Mouse (Mus musculus) liver, embryonic 16.5 days (tissue): ENCODE measurements at regions not wholly inside any gene's neighbourhood (a gene's known extent, or its start where the extent isn't known, plus 50 kb on each side); places are given as distances from the start of the nearest gene placed in this dataset.
"Not testable (repeated sequence)": the region's sequence is repeated elsewhere in the genome, so short reads cannot be mapped to it uniquely, and the experiment has no call there.

Experiments used
- ATAC-seq: fragments of 200-750 bp; cut with Nextera tagmentation; 2 replicates; pipeline ENCODE4 v1.8.0; 2017; ENCODE audit warnings: low read depth, mild to moderate bottlenecking, moderate number of reproducible peaks, moderate library complexity
- H3K27ac ChIP-seq: fragments of 300-500 bp; sonication (generic); 2 replicates; pipeline ENCODE4 v1.5.1; 2014; ENCODE audit warnings: mild to moderate bottlenecking, low read length
- H3K27me3 ChIP-seq: fragments of 300-500 bp; sonication (generic); 2 replicates; pipeline ENCODE4 v1.6.1; 2014; ENCODE audit warnings: low read depth, low read length, mixed read lengths; ENCODE audit not compliant: control insufficient read depth, insufficient read depth
- H3K36me3 ChIP-seq: fragments of 300-500 bp; sonication (generic); 2 replicates; pipeline ENCODE4 v1.6.1; 2014; ENCODE audit warnings: mild to moderate bottlenecking; ENCODE audit not compliant: control insufficient read depth, insufficient read depth
- H3K4me1 ChIP-seq: fragments of 300-500 bp; sonication (generic); 2 replicates; pipeline ENCODE4 v1.6.1; 2014; ENCODE audit warnings: low read depth, low read length, mixed read lengths; ENCODE audit not compliant: control insufficient read depth
- H3K4me2 ChIP-seq: fragments of 300-500 bp; sonication (generic); 2 replicates; pipeline ENCODE4 v1.6.1; 2014; ENCODE audit warnings: low read depth, low read length, mixed read lengths
- H3K4me3 ChIP-seq: fragments of 300-500 bp; sonication (generic); 2 replicates; pipeline ENCODE4 v1.5.1; 2014; ENCODE audit warnings: low read depth, mild to moderate bottlenecking, low read length
- H3K9ac ChIP-seq: fragments of 300-500 bp; sonication (generic); 2 replicates; pipeline ENCODE4 v1.6.1; 2014; ENCODE audit warnings: low read depth, low read length
- H3K9me3 ChIP-seq: fragments of 300-500 bp; sonication (generic); replicated peaks from 2 replicates; pipeline ENCODE4 v1.6.1; 2016; ENCODE audit warnings: low read length; ENCODE audit not compliant: control insufficient read depth
- WGBS: fragments of 180-500 bp; shearing (Covaris S2); extraction: QIAGEN DNeasy Blood & Tissue Kit; methylation state at CpG from one replicate; pipeline ENCODE4 v1.1.7; 2014; ENCODE audit not compliant: insufficient replicate concordance; 5-methylcytosine and 5-hydroxymethylcytosine counted together

DNA sequence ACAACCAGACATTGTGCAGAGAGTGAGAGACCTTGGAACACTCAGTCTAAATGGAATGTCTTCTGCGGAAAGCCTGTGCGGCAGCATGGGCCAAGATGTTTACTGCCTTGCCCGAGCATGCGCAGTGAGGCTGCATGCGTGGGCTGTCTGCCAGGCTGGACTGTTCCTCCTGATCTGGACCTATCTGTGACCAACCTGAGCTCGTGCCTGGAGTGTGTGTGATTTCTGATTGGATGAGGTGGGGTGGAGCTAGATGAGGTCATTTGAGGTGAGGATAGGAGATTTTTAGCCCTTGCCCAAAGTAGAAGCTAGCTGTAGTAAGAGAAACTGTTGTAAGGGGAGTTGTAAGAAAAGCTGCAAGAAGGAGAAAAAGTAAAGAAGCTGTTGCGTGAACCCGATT lies 121.2 kb downstream of the Rps12 start:
- not testable (repeated sequence) for H3K4me3 ChIP-seq, H3K4me2 ChIP-seq, H3K36me3 ChIP-seq, H3K9me3 ChIP-seq, H3K4me1 ChIP-seq, H3K9ac ChIP-seq, ATAC-seq, H3K27me3 ChIP-seq, H3K27ac ChIP-seq
- 74% methylated on average over 8 of the region's 8 CpGs for WGBS

GRCm38 (mm10) chr10:23626201-23626600 lies 160.9 kb downstream of the Rps12 start:
- no peak overlapping the region for H3K4me2 ChIP-seq
- no peaks in the 10 kb centered on the region for H3K36me3 ChIP-seq
- H3K4me1 ChIP-seq: no peaks in the 10 kb centered on the region
- H3K9me3 ChIP-seq: no peaks in the 10 kb centered on the region
- no peak overlapping the region for H3K9ac ChIP-seq
- WGBS: 66% methylated on average over 4 of the region's 4 CpGs
- ATAC-seq: no peak
- no peaks in the 10 kb centered on the region for H3K27me3 ChIP-seq
- no peak overlapping the region for H3K4me3 ChIP-seq
- no peak overlapping the region for H3K27ac ChIP-seq

DNA sequence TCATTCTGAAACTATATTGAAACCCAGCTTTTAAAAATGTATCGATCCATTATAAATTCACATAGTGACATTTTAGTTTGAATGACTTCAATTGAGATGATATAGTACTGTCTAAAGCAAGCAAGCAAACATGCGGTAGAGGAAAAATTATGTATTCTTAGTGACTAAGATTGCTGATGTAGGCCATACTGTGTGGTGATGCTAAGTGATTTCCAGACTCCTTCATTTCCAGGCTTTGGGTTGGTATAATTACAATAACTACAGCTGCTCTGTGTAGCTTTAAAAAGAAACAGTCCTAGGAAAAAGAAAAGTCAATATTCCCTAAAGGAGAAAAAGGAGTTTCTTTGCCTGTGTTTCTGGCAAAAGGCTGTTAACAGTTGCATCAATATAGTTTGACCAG lies 175.0 kb downstream of the Rps12 start:
- H3K9me3 ChIP-seq: no peaks in the 10 kb centered on the region
- 76% methylated on average over 2 of the region's 2 CpGs for WGBS
- H3K9ac ChIP-seq: no peak overlapping the region
- no peaks in the 10 kb centered on the region for H3K36me3 ChIP-seq
- no peak overlapping the region for H3K4me2 ChIP-seq
- H3K4me1 ChIP-seq: no peaks in the 10 kb centered on the region
- H3K27ac ChIP-seq: no peak overlapping the region
- no peaks in the 10 kb centered on the region for H3K27me3 ChIP-seq
- H3K4me3 ChIP-seq: no peak overlapping the region
- ATAC-seq: no peak

DNA sequence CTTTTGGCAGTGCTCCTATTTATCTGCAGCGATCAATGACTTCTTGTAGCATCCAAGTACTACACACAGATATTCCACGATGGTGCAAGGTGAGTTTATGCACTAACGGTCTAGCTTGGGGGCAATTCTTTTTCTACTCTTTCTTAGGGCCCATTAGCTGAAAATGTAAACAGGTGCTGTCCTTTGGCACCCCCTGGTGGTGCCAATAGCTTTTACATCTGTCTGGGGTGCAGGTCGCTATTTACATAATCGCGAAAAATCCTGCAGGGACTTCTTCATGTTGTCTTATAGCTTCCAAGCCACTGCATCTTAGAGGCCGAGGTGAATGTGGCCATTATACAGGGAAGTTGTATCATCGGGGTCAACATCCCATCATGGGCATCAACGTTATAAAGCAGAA lies 175.9 kb downstream of the Rps12 start:
- Histone ChIP-seq H3K27ac (no peak overlapping the region), H3K9ac (no peak overlapping the region), H3K36me3 (no peaks in the 10 kb centered on the region), H3K4me1 (no peaks in the 10 kb centered on the region), H3K27me3 (no peaks in the 10 kb centered on the region), H3K4me3 (no peak overlapping the region), H3K4me2 (no peak overlapping the region), H3K9me3 (no peaks in the 10 kb centered on the region)
- 29% methylated on average over 9 of the region's 9 CpGs for WGBS
- ATAC-seq: no peak

DNA sequence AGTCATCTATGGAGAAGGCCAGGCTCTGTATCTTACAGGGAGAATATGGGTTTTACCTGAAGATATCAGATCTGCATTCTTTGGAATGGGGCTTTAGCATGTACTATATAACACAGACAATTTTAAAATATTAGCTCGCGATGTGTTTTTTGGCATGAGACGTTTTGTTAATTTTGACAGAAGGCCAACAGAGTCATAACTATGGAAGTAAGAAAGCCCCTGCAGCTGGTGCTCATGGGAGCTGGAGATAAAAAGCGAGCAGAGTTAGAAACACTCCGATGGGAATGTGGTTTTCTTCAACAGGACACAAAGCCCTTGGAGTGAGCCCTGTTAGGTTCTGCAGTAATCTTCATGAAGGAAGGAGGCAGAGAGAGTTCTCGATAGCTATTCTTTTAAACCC lies 176.6 kb downstream of the Rps12 start:
- Histone ChIP-seq H3K4me1 (no peaks in the 10 kb centered on the region), H3K27ac (no peak overlapping the region), H3K36me3 (no peaks in the 10 kb centered on the region), H3K4me2 (no peak overlapping the region), H3K9me3 (no peaks in the 10 kb centered on the region), H3K9ac (no peak overlapping the region), H3K27me3 (no peaks in the 10 kb centered on the region), H3K4me3 (no peak overlapping the region)
- 68% methylated on average over 6 of the region's 6 CpGs for WGBS
- no peak for ATAC-seq

GRCm38 (mm10) chr10:23610046-23610445 lies 177.0 kb downstream of the Rps12 start:
- H3K27ac ChIP-seq: no peak overlapping the region
- no peaks in the 10 kb centered on the region for H3K27me3 ChIP-seq
- no peak overlapping the region for H3K9ac ChIP-seq
- H3K9me3 ChIP-seq: no peaks in the 10 kb centered on the region
- 59% methylated on average over 3 of the region's 3 CpGs for WGBS
- H3K4me3 ChIP-seq: no peak overlapping the region
- ATAC-seq: no peak
- H3K4me1 ChIP-seq: no peaks in the 10 kb centered on the region
- H3K36me3 ChIP-seq: no peaks in the 10 kb centered on the region
- no peak overlapping the region for H3K4me2 ChIP-seq

- H3K4me2 ChIP-seq: no peak overlapping the region
- no peak overlapping the region for H3K27ac ChIP-seq
- no peak overlapping the region for H3K4me3 ChIP-seq
- 75% methylated on average over 18 of the region's 18 CpGs for WGBS
- ATAC-seq: no peak
- H3K4me1 ChIP-seq: no peaks in the 10 kb centered on the region
- H3K36me3 ChIP-seq: no peaks in the 10 kb centered on the region
- no peaks in the 10 kb centered on the region for H3K9me3 ChIP-seq
- H3K9ac ChIP-seq: no peak overlapping the region
- H3K27me3 ChIP-seq: no peaks in the 10 kb centered on the region
Measured at GRCm38 (mm10) chr10:23609270-23609914, 177.7 kb downstream of the Rps12 start.

DNA sequence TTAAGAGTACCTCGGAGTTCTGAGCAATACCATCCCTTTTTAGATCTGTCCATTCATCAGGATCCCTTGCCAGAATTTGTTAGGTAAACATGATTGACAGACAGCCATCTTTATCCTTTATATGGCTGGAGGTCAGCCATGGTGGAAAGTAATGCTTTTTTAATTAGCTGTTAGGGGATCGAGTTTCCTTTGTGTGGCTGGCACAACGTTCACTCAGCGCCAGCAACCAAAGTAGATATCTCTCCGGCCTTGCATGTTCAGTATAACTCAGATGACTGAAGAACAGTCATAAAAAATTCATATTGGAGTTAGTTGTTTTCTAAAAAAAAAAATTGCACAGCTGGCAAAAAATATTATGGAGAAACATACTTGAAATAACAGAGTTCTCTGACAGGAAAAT lies 186.4 kb downstream of the Rps12 start:
- no peaks in the 10 kb centered on the region for H3K36me3 ChIP-seq
- H3K27me3 ChIP-seq: no peaks in the 10 kb centered on the region
- ATAC-seq: no peak

GRCm38 (mm10) chr10:23595541-23595940 lies 191.5 kb downstream of the Rps12 start:
- no peak overlapping the region for H3K9ac ChIP-seq
- no peak overlapping the region for H3K27ac ChIP-seq
- no peak overlapping the region for H3K4me2 ChIP-seq
- H3K27me3 ChIP-seq: no peaks in the 10 kb centered on the region
- H3K4me1 ChIP-seq: no peaks in the 10 kb centered on the region
- WGBS: 62% methylated on average over 3 of the region's 3 CpGs
- H3K4me3 ChIP-seq: no peak overlapping the region
- no peaks in the 10 kb centered on the region for H3K36me3 ChIP-seq
- no peak for ATAC-seq
- no peaks in the 10 kb centered on the region for H3K9me3 ChIP-seq

More for the DNA sequence above, 186.4 kb downstream of the Rps12 start:
- no peak overlapping the region for H3K4me2 ChIP-seq
- no peak overlapping the region for H3K4me3 ChIP-seq
- no peaks in the 10 kb centered on the region for H3K4me1 ChIP-seq
- H3K9ac ChIP-seq: no peak overlapping the region
- 56% methylated on average over 5 of the region's 5 CpGs for WGBS
- H3K9me3 ChIP-seq: no peaks in the 10 kb centered on the region
- H3K27ac ChIP-seq: no peak overlapping the region
